Mouse (Mus musculus) retina, postnatal 1 day (tissue): ENCODE measurements around the gene Tmem191c.
A peak's percentile ranks its signal among the peaks of the same experiment; 100 is the strongest.
"Not testable (repeated sequence)": the region's sequence is repeated elsewhere in the genome, so short reads cannot be mapped to it uniquely, and the experiment has no call there.

ENCODE experiments used
- DNase-seq: peaks from one replicate; pipeline ENCODE4 v3.0.0-alpha.2; 2012

Tmem191c gene

GRCm38 (mm10) chr16:17275721-17276120, at the start of gene Tmem191c:
Tmem191c (plus strand) TSS chr16:17276077.
- DNase-seq = no peak

DNA sequence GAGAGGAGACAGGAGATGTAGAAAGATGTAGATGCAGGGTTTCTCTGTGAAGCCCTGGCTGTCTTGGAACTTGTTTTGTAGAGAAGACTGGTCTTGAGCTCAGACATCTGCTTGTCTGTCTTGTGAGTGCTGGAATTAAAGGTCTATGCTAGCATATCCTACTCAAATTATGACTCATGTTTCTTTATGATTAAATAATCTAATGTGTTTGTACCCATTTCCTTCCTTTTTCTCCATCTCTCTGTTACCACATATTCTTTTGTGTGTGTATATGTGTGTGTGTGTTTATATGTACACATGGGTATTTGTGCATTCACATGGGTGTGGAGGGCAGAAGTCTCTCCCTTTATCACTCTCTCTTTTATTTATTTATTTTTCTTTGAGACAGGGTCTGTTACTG, 49.4 kb upstream of the Tmem191c start:
- no peak for DNase-seq

DNA sequence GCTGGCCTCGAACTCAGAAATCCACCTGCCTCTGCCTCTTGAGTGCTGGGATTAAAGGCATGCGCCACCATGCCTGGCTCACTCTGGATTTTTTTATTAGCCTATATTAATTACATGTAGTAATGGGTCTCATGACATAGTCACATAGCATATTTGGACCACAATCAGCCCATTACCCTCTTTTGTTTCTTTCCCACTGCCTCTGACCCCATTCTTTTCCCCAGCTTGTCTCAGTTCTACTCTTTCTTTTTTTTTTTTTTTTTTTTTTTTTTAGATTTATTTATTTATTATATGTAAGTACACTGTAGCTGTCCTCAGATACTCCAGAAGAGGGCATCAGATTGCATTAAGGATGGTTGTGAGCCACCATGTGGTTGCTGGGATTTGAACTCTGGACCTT, 44.4 kb upstream of the Tmem191c start:
- not testable (repeated sequence) for DNase-seq

GRCm38 (mm10) chr16:17232794-17233701, 42.8 kb upstream of the Tmem191c start, which contains the start of gene Hic2:
Hic2 (plus strand) TSS chr16:17233572.
- peak; percentile 98 for DNase-seq

GRCm38 (mm10) chr16:17233702-17234498, 42.0 kb upstream of the Tmem191c start:
- DNase-seq = peak; percentile 80

DNA sequence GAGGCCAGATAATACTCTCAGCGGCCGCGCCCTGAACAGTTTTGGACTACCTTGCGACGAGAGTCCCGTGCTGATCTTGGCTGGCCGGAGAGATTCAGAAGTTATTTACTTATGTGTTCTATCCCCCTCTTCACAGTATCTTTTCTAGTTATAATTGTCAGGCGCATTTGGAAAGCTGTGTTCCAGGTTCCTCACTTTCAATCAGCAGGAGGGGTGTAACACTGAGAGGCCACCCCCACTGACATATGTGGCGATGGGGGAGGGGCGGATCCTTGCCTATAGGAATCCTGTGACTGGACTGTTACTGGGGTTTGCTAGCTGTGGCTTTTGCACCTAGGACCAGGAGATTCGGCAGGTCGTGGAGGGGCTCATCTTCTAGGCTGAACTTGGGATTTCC, 41.4 kb upstream of the Tmem191c start:
- peak; percentile 58 for DNase-seq

GRCm38 (mm10) chr16:17234916-17235665, 40.8 kb upstream of the Tmem191c start:
- no peak for DNase-seq

DNA sequence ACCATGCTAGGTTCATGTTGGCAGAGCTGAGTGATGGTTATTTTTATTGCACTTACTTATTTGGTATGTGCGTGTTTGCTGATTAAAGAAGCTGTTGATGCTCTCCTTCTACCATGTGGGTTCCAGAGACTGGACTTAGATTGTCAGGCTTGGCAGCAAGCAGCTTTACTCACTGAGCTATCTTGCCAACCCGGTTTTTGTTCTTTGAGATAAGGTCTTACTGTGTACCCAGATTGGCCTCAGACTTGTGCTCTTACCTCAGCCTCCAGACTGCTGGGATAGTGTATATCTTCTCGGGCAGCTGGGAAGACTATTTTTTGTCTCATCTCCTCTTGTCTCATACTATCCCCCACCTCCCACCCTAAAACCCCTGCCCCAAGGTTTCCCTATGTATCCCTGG, 38.2 kb upstream of the Tmem191c start:
- no peak for DNase-seq

- no peak for DNase-seq
Measured at GRCm38 (mm10) chr16:17239409-17239808, 36.5 kb upstream of the Tmem191c start.

GRCm38 (mm10) chr16:17243731-17244130, 32.1 kb upstream of the Tmem191c start:
- DNase-seq = no peak

- DNase-seq = no peak
Measured at GRCm38 (mm10) chr16:17244996-17245395, 30.9 kb upstream of the Tmem191c start.

DNA sequence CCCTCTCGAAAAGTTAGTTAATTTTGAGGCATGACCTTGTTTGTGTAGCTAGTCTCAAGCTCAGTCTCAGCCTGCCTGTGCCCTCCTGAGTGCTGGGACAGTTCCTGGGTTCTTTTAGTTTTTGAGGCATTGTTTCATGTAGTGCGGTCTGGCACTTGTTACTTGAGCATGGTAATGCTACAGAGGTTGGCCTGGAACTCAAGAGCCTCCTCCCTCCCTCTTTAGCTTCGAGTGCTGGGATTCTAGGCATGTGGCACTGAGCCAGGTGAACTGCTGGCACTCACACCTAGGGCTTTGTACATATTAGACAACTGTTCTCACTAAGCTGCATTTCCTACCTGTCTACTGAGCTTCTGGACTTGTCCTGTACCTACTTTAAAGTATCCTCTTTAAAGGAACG, 28.1 kb upstream of the Tmem191c start:
- no peak for DNase-seq

GRCm38 (mm10) chr16:17249135-17249534, 26.7 kb upstream of the Tmem191c start:
- DNase-seq = no peak

GRCm38 (mm10) chr16:17251539-17251938, 24.3 kb upstream of the Tmem191c start:
- no peak for DNase-seq

DNA sequence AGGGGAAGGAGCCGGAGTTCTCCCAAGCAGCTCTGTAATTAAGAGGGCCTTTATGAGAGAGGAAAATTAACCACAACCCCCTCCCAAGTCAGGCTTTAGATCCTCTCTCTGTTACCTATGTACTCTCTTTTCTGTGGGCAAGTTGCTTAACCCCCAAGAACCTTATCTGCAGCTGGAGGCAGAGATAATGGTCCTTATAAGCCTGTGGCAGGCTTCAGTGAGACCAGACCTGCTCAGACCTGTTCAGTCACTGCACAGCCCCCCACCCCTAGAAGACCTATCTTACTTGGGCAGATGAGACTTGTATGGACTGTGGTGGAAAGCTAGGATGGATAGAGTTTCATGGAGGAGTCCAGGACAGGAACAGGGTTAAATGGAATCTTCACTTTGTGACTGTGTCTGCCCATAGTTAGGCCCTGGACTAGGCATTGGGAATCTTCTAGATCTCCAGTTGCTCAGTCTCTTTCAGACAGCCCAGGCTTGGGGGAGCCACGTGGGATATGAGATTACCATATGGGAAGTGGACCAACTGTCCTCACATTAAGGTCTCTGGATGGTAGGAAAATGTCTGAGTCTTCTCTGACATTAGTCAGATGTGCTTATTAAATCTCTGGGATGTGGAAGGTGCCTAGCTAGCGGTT, 23.7 kb upstream of the Tmem191c start:
- DNase-seq = no peak

- DNase-seq = no peak
Measured at GRCm38 (mm10) chr16:17252841-17253240, 23.0 kb upstream of the Tmem191c start.

- no peak for DNase-seq
Measured at GRCm38 (mm10) chr16:17254005-17254597, 21.8 kb upstream of the Tmem191c start.

DNA sequence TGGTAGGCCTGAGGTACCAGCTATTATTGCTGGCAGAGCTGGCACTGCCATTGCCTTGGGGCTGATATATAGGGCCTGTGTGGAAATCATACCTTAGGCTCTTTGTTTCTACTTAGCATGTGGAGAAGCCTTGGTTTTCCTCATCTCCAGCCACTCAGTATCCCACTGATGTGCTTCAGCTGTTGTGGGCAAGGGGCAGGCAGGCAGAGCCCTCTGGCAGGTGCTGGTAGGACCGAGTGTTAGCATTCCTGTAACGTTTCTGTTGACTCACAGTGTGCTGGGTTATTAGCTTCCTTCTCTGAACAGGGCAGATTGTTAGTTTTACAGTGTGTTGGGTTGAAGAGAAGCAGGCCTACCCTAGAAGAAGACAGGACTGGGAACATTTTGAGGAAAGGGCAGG, 20.6 kb upstream of the Tmem191c start:
- no peak for DNase-seq

DNA sequence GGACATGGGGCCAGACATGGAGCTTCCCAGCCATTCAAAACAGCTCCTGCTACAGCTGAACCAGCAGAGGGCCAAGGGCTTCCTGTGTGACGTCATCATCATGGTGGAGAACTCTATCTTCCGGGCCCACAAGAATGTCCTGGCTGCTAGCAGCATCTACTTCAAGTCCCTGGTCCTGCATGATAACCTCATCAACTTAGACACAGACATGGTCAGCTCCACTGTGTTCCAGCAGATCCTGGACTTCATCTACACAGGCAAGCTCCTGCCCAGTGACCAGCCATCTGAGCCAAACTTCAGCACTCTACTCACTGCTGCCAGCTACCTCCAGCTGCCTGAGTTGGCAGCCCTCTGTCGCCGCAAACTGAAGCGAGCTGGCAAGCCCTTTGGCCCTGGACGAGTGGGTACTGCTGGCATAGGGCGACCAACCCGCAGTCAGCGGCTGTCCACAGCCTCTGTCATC, 18.5 kb upstream of the Tmem191c start:
- no peak for DNase-seq

DNA sequence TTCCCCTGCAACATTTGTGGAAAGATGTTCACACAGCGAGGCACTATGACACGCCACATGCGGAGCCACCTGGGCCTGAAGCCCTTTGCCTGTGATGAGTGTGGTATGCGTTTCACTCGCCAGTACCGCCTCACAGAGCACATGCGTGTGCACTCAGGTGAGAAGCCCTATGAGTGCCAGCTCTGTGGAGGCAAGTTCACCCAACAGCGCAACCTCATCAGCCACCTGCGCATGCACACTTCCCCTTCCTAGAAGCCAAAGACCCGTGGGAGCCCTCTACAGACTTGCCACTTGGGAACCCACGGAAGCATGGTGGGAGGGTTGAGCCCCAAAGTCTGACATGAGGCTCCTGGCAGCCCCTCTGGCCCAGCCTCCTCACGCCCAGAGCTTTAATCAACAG, 17.0 kb upstream of the Tmem191c start:
- no peak for DNase-seq

- DNase-seq = no peak
Measured at GRCm38 (mm10) chr16:17261341-17261740, 14.5 kb upstream of the Tmem191c start.

DNA sequence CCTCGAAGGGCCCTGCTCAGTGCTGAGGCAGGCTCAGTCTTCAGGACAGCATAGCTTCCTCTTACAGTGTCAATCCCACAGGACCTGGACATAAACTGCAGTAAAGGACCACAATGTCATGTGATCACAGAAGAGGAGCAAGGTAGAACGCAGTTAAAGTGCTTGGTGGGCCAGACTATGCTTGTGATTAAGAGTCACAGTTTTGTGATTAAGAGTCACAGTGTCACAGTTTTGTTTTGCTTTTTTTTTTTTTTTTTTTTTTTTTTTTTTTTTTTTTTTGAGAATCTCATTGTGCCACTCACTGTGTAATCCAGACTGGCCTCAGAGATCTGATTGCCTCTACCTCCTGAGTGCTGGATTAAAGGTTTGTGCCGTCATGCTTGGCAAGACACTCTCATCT, 9.8 kb upstream of the Tmem191c start:
- DNase-seq = no peak
